Comparison of ENCODE assay signal across 14 mouse cellular contexts in genomic region chr3:146376337-146377130, GRCm38 (mm10). TPM values are rescaled to one million over a fixed set of nuclear protein-coding genes. Genes with fewer than 3 reads are reported as not detected.
A peak's percentile ranks its signal among the peaks of the same experiment; 100 is the strongest.
DNase-seq lines count a peak whose midpoint lies in the region; ATAC-seq and TF ChIP-seq lines count a peak whose summit lies in the region.
"Had no signal": no experiment of that assay in that cellular context is flagged by ENCODE, and none has a peak within 500 bp of the region (broad histone marks: within the 10 kb centered on the region; RNA-seq: fewer than 3 reads in every experiment).

No protein-coding gene starts in this region.

- H3K9ac ChIP-seq in intestine, embryonic 15.5 days, result no peak overlapping the region
- no peak overlapping the region for H3K9ac ChIP-seq in intestine, postnatal 0 days (ENCODE audit: low read depth, low read length)
- H3K9ac ChIP-seq in liver, postnatal 0 days (replicated peaks), result no peak overlapping the region
- H3K9ac ChIP-seq: neural tube, embryonic 12.5 days had no signal

- no peaks in the 10 kb centered on the region for H3K27me3 ChIP-seq in erythroblast, embryonic 14.5 days (ENCODE audit: control insufficient read depth)
- no peaks in the 10 kb centered on the region for H3K27me3 ChIP-seq in intestine, embryonic 15.5 days (replicated peaks)
- no peaks in the 10 kb centered on the region for H3K27me3 ChIP-seq in intestine, postnatal 0 days (replicated peaks; ENCODE audit: control insufficient read depth, insufficient read depth, low read length)
- H3K27me3 ChIP-seq in liver, postnatal 0 days (ENCODE audit: insufficient read depth, low read length), result no peaks in the 10 kb centered on the region

- TF ChIP-seq CTCF in intestine, postnatal 0 days (IDR thresholded peaks at IDR 0.05; ENCODE audit: low read depth), result no peak
- no peak for TF ChIP-seq CTCF in liver, postnatal 0 days (IDR thresholded peaks at IDR 0.05; ENCODE audit: low read depth)

- H3K4me2 ChIP-seq in intestine, embryonic 15.5 days (replicated peaks), result no peak overlapping the region
- no peak overlapping the region for H3K4me2 ChIP-seq in intestine, postnatal 0 days (replicated peaks; ENCODE audit: low read depth)
- H3K4me2 ChIP-seq in liver, postnatal 0 days (ENCODE audit: low read depth, low read length), result peak overlapping the region; percentile 29; the same call in 1 of the 2 replicates
- H3K4me2 ChIP-seq: neural tube, embryonic 12.5 days had no signal

- 85% methylated on average over 15 of the region's 15 CpGs for WGBS in intestine, embryonic 15.5 days
- WGBS in intestine, postnatal 0 days, result 82% methylated on average over 15 of the region's 15 CpGs
- 79% methylated on average over 15 of the region's 15 CpGs for WGBS in liver, postnatal 0 days (ENCODE audit: insufficient replicate concordance)

- peak overlapping the region; percentile 42 for H3K4me3 ChIP-seq in erythroblast, embryonic 14.5 days (replicated peaks)
- H3K4me3 ChIP-seq in intestine, embryonic 15.5 days (replicated peaks), result no peak overlapping the region
- H3K4me3 ChIP-seq in intestine, postnatal 0 days (ENCODE audit: low read depth, low read length), result no peak overlapping the region
- H3K4me3 ChIP-seq in liver, postnatal 0 days (ENCODE audit: low read depth, low read length), result no peak overlapping the region
- H3K4me3 ChIP-seq: neural tube, embryonic 12.5 days had no signal

- H3K4me1 ChIP-seq in erythroblast, embryonic 14.5 days (ENCODE audit: control insufficient read depth), result peaks cover 82% of the 10 kb centered on the region
- H3K4me1 ChIP-seq in intestine, embryonic 15.5 days (replicated peaks), result no peaks in the 10 kb centered on the region
- no peaks in the 10 kb centered on the region for H3K4me1 ChIP-seq in intestine, postnatal 0 days (replicated peaks; ENCODE audit: control insufficient read depth, insufficient read depth, low read length)
- peaks cover 12% of the 10 kb centered on the region for H3K4me1 ChIP-seq in liver, postnatal 0 days (ENCODE audit: insufficient read depth)

- no peak for ATAC-seq in erythroblast, adult 5-6 weeks (replicated peaks; ENCODE audit: low FRiP score, poor library complexity, severe bottlenecking)
- peak; percentile 68; the same call in 1 of the 2 replicates for ATAC-seq in intestine, embryonic 15.5 days
- no peak for ATAC-seq in intestine, postnatal 0 days
- ATAC-seq in liver, postnatal 0 days, result peak; percentile 94
- ATAC-seq: inflammation-experienced regulatory T-cells, adult 6 months had no signal

- no peaks in the 10 kb centered on the region for H3K36me3 ChIP-seq in erythroblast, embryonic 14.5 days (ENCODE audit: control insufficient read depth)
- no peaks in the 10 kb centered on the region for H3K36me3 ChIP-seq in intestine, embryonic 15.5 days
- H3K36me3 ChIP-seq in intestine, postnatal 0 days (ENCODE audit: control insufficient read depth, insufficient read depth), result no peaks in the 10 kb centered on the region
- H3K36me3 ChIP-seq in liver, postnatal 0 days (replicated peaks; ENCODE audit: insufficient read depth, low read length), result no peaks in the 10 kb centered on the region
- H3K36me3 ChIP-seq: neural tube, embryonic 12.5 days had no signal

- TF ChIP-seq EP300 in liver, postnatal 0 days (IDR thresholded peaks at IDR 0.05; ENCODE audit: low read depth), result peak; percentile 83

- DNase-seq in c-Kit-positive CD71-positive TER-119-positive erythroid progenitor cells, embryonic 14.5 days (ENCODE audit: low spot score), result peak; percentile 73
- peak; percentile 46 for DNase-seq in liver, postnatal 0 days
- DNase-seq in adrenal gland, adult (ENCODE audit: inconsistent age in 2 of 2, low spot score in 1 of 2), result no peak
- no peak for DNase-seq in cerebellum, adult 9-11 months
- DNase-seq: cerebellum, adult 11 months; lung, postnatal 36 days; thymus, adult 2 months had no signal

- H3K27ac ChIP-seq in intestine, embryonic 15.5 days, result no peak overlapping the region
- H3K27ac ChIP-seq in intestine, postnatal 0 days (ENCODE audit: low read depth, low read length), result no peak overlapping the region
- peak overlapping the region; percentile 48 for H3K27ac ChIP-seq in liver, postnatal 0 days (ENCODE audit: low read depth)
- H3K27ac ChIP-seq: kidney, postnatal 0 days; neural tube, embryonic 12.5 days had no signal

- H3K9me3 ChIP-seq in erythroblast, embryonic 14.5 days (ENCODE audit: control insufficient read depth, low read length), result no peaks in the 10 kb centered on the region
- H3K9me3 ChIP-seq in intestine, embryonic 15.5 days, result no peaks in the 10 kb centered on the region
- no peaks in the 10 kb centered on the region for H3K9me3 ChIP-seq in intestine, postnatal 0 days (ENCODE audit: control insufficient read depth)
- no peaks in the 10 kb centered on the region for H3K9me3 ChIP-seq in liver, postnatal 0 days (ENCODE audit: low read length)
- H3K9me3 ChIP-seq: neural tube, embryonic 12.5 days had no signal

RNA-seq across cellular contexts. Expression of gene Ssx2ip, which starts 27.9 kb away (rescaled TPM):
- 5.3 and 7.2 TPM in 2 replicates for polyA plus RNA-seq in erythroblast, embryonic 14.5 days (2012)
- 13.2 and 15.0 TPM in 2 replicates for total RNA-seq in erythroblast, adult 5-6 weeks (2015; ENCODE audit: low replicate concordance)
- 25.0 and 37.5 TPM in 2 replicates for total RNA-seq in erythroblast, adult 5-6 weeks (2017; ENCODE audit: low replicate concordance)
- 38.6 and 41.5 TPM in 2 replicates for polyA plus RNA-seq in intestine, embryonic 15.5 days (2015; fragmentation: Nextera tagmentation; extraction: Ambion mirVana)
- 31.1 TPM in 2 replicates for polyA plus RNA-seq in intestine, postnatal 0 days (2015; fragmentation: Nextera tagmentation; extraction: Ambion mirVana)
- polyA plus RNA-seq in liver, postnatal 0 days (2015; fragmentation: Nextera tagmentation; extraction: Ambion mirVana), result 19.3 and 22.4 TPM in 2 replicates

Comparison
In these comparisons a context has a peak if more than half of its experiments do, and no peak if none do; other contexts are left out.
1. ATAC-seq: peak in intestine, embryonic 15.5 days (single experiment) and liver, postnatal 0 days (single experiment); none in erythroblast, adult 5-6 weeks (single experiment) and intestine, postnatal 0 days (single experiment).
2. DNase-seq: peak in c-Kit-positive CD71-positive TER-119-positive erythroid progenitor cells, embryonic 14.5 days (single experiment) and liver, postnatal 0 days (single experiment); none in adrenal gland, adult (0 of 2) and cerebellum, adult 9-11 months (single experiment).